Mouse (Mus musculus): ENCODE data around the gene Jpt1.

DNA sequence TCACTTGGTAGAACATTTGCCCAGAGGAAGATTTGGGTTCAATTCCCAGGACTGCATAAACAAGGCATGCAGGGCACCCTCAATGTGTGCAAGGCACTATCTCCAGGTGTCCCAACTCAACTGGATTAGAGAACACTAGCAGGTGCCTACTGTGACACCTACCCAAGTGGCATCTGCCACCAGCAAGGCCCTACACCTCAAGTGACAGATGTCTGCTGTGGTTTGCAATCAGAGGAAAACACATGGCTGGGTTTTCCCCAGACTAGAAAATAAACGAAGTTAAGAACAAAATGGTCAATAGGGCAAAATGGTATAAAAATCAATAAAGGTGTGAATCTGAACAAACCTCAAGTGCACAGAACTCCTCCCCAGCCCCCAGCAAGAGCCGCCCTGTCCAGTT, 6.1 kb downstream of the Jpt1 start:
- TF ChIP-seq POLR2AphosphoS2 (IDR thresholded peaks at IDR 0.05; ENCODE audit: insufficient read length, low read depth): no peak
- TF ChIP-seq POLR2A (IDR thresholded peaks at IDR 0.05; ENCODE audit: insufficient read length, low read depth): no peak
- no peak for TF ChIP-seq REST (IDR thresholded peaks at IDR 0.05; ENCODE audit: insufficient read depth, insufficient read length)
- peak in 1 of 3 experiments; percentile 22 for TF ChIP-seq MYOG (IDR thresholded peaks at IDR 0.05; ENCODE audit: control insufficient read depth in 1 of 3, insufficient read depth in 1 of 3, insufficient read length in 2 of 3, low read depth in 2 of 3)

Data from myocyte (in vitro differentiated cells).